Mouse (Mus musculus) cerebral cortex, adult 2 months (tissue): Measurements from ENCODE around the gene Nenf.

ENCODE experiments used
- WGBS: fragments of 180-500 bp; shearing (Covaris S2); methylation state at CpG from one replicate; pipeline ENCODE4 v1.1.7; 2018; 5-methylcytosine and 5-hydroxymethylcytosine counted together

The Nenf gene

DNA sequence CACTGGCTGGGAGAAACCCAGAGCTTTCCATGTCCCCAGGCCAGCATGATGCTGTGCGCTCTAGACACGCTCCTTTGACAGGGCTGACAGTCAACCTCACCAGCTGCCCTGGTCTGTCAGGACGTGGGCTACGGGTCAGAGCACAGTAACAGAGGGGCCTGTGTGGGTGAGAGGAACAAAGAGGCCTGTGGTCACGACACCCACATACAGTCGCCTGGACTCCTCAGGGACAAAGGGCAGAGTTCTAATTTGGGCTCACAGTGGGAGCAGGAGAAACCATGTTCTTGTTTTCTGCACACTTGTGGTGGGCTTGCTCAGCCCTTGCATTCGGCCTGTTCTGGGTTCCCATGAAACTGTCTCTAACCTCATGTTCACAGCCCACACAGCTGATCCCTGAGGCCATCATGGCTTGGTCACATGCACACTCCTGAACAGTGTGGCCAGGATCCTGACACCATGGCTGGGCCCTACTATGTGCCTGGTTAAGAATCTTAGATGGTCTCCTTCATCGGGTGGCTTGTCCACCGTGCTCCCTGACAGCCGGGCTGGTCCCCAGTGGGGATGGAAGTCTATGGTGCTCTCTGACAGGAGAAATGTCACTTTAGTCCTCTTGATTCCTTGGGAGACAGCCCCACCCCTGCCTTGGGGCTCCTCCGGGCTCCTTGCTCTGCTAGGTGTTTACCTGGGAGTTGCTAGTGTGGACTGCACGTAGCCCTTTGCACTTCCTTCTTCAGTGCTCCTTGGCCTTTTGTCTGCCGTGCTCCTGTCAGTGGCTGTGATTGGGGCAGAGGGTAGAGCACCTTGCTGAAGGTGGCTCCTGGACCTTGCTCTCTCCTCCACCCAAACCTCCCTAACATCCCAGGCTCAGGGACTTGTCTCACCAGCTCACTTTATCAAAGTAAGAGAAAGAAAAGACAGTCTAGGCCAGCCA is 34.6 kb downstream of the Nenf start:
- 91% methylated on average over 13 of the region's 13 CpGs for WGBS

DNA sequence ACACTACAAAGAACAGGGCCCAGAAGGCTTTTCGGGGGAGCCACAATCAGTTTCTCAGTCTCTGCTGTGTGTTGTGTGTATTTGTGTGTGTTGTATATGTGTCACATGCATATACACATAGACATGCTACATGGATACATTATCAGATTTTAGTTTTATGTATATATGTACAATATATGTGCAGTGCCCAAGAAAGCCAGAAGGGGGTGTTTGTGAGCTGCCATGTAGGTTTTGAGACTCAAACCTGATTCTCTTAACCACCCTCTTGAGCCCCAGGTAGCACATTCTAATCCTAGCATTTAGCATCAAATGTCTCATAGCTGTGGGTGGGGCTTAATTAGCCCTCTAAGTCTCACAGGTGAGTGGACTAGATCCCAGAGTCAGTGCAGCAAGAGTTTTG is 35.7 kb downstream of the Nenf start:
- WGBS: 100% methylated on average over 1 of the region's 1 CpGs

DNA sequence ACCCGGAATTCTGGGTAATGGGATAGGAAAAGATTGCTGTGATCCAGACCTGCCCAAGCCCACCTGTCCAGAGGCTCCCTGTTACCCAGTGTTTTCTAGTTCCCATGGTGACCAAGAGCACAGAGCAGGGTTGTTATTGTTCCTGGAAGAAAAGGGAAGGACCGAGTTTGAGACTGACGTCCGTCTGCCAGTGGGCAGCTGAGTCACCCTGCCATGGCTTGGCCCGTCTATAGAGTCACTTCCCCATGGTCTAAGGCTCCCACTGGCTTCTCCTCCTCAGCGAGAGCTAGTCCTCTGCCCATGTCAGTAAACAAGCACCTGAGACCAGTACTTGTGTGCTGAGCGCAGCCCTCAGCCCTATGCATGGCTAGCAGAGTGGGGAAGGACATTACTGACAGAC is 36.8 kb downstream of the Nenf start:
- 67% methylated on average over 7 of the region's 7 CpGs for WGBS

DNA sequence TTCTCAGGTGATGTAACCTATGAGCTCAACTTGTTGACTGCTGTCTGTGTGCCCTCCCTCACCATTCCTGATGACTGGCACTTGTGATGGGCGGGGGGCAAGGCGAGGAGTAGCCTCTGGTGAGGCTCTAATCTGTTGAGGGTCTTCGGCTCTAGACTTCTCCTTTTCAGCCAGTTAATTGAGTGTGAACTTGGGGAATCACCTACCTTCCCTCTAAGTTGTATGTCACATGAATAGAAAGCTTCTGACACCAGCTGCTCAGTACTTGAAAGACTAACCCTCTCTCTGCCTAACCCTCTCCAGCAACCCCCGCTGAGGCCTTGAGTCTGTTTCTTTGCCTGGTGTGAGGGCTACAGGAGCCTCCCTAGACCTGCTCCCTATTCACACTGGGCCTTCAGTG is 39.7 kb downstream of the Nenf start:
- WGBS: 90% methylated on average over 4 of the region's 4 CpGs

DNA sequence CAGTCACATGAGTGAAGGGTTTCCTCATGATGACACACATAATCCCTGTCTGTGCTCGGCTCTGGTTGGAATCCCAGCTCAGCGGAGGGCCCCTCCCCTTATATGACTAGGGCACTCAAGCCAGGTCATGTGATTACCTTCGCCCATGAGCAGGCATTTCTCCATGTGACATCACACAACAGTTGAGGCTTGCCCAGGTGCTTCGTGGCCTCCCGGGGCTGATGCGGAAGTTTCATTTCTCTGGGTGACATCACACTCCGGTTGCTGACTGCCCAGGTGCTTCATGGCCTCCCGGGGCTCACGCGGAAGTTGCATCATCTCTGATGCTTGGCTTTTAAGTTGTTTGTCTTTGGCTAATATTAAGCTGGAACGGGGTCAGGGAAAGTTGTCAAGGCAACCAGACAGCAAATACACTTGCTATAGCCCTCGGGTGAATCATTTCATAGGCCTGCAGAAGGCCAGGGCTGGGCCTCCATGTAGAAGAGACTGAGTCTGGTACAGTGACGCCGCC is 40.4 kb downstream of the Nenf start:
- WGBS: 74% methylated on average over 14 of the region's 14 CpGs

DNA sequence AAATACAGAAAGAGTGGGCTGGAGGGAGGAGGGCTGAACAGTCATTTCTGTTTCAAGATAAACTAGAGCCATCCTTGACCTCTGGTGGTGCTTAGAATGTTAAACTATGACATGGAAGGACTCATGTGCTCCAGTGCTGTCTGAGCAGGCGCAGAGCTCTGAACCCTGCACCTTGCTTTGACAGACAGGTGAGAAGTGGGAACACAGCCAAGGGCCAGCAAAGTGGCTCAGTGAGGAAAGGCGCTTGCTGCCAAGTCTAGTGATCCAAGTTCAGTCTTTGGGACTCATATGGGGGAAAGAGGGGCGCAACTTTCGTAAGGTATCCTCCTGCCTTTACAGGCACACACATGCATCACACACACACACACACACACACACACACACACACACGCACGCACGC is 41.8 kb downstream of the Nenf start:
- 95% methylated on average over 7 of the region's 7 CpGs for WGBS

DNA sequence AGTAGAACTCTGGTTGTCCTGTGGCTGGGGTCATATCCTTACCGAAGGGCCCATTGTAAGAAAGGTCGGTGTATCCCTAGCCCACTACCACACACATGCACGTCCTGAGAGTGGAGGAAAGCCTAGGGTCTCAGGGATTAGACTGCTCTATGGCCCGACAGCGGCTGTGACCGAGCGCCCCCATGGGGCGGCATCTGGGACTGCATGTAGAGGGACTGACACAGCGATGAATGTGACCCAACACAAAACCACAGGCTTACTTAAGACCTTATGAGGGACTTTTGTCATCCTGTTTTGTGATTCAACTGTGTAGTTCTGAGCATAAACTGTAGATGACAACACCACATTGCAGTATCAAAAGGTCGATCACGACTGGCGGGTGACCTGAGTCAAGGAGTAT is 42.5 kb downstream of the Nenf start:
- WGBS: 19% methylated on average over 12 of the region's 12 CpGs

DNA sequence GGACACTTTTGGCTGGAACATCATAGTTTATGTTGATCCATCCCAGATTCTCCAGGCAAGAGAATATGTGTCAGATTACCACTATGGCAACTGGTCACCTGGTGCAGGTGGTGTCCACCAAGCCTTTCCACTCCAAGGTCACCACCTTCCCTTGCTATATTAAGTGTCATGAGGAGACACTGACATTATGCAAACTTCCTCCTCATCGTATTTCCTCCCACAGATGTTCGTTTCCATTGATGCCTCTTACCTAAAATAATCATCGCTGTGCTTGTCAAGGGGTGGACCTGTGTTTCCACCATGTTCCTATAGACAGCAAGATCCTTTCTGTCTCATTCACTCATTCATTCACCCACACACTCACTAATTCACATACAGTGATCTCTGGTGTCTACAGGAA is 45.3 kb downstream of the Nenf start:
- 65% methylated on average over 3 of the region's 3 CpGs for WGBS

DNA sequence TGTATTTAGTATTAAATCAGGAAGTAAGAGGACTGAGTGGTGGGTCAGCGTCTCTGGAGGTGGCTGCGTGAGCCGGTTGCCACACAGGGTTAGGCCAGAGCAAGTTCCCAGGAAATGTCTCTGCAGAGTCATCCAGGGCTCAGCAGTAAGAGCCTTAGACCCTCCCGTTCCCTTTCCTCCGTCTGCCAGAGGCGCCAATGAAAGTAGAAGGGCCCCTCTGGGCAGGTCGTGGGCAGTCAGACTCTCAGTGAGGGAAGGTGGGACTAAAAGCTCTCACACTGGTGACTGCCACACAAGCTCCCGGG is 48.4 kb downstream of the Nenf start:
- whole genome bisulfite sequencing: 53% methylated on average over 8 of the region's 8 CpGs

DNA sequence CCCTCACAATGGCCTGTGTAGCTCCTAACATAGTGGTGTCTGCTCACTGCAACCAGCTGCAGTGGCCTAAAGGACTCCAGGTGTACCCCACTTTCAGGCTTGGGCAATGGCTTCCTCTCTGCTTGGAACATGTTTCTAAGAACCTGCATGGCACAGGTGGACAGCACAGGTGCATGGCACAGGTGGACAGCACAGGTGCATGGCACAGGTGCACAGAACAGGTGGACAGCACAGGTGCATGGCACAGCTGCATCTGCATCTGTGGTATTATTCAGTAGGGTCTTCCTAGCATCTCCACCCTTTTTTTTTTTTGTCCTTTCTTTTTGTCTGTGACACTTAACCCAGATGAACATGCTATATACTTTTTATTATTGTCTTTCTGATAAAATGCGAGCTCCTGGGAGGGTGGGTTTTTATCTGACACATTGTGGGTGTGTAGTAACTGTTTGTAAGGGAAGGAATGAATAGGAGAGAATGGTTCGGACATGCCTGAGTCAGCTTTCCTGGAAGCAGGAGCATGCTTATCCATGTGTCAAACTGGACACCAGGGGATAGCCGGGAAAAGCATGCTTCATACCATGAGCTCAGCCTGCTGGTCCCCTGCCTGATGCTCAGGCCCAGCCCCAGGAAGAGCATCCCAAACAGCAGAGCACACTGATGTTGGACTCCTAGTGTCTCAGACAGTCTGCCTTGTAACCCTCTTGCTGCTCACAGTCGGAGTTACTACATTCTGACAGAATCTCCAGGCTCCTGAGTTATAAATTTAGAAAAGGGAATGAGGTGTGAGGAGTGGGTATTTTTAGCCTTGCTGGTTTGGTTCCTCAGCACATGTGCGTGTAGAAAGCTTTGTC is 49.0 kb downstream of the Nenf start:
- WGBS: 54% methylated on average over 5 of the region's 5 CpGs

DNA sequence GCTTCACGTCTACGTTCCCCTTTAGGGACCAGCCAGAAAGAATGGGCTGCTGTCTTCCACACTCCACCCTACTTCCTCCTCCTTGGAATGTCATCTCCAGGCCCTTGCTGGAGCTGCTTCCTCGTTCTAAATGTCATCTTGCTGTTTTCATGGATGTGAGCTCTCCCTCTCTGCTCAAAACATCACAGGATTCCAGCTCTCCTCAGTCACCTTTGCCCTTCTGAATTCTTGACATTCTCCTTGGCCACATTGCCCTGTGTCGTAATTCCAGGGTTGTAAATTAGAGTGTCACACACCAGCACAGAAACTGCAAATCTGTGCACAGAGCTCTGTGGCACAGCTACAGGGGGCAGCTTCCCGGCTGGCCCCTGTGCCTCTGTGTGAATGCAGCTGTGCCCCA is 50.1 kb downstream of the Nenf start:
- 73% methylated on average over 5 of the region's 5 CpGs for WGBS

DNA sequence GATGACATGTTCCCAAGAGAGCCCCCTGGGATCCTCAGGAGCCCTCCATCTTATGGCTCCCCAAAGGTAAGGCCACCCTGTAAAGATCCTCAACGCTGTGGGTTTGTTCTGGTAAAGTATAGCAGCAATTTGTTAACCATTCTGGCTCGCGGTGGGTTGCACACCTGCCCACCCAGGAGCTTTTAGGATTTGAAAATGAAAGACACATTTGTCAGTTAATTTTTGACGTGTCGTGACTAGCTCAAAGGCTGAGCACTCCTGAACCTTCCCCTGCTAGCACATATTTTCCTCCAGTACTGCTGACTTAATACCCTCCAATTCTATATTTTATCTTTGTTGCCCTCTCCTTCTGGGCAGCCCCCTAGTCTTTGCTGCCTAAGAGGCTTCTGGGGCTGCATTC is 50.8 kb downstream of the Nenf start:
- 92% methylated on average over 5 of the region's 5 CpGs for WGBS

DNA sequence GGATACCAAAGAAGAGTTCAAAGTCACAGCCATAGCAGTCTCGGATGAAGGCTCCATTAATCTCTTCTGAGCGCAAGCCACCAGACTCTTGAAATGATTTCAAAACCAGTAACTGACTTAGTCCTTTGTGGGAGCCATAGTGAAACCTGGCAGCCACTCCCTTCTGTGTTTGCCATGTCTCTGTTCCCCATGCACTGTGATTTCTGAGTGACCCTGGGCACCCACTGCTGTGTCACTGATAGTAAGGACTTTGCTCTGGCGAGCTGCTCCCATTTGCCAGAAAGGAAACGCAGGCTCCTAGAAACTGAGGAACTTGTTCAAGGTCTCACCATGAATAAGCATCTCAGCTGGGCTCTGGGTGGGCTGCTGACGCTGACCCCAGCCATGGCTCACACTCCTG is 54.5 kb downstream of the Nenf start:
- WGBS: 94% methylated on average over 5 of the region's 5 CpGs

DNA sequence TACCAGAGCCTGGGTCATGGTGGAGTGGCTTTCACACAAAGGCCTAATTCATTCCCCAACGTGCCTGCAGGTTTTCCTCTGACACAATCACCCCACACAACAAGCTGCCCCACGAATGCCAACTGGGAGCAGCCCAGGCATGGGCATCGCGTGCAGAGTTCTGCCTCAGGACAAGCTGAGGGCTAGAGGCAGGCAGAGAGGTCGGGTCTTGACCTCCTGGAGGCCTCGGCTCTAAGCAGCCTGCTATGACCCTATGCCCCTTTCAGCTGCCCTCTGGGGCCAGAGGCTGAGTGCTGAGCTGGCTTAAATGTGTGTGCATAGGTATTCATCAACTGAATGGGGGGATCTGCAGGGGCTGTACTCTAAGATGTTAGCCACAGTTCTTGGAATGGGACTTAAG is 56.1 kb downstream of the Nenf start:
- WGBS: 55% methylated on average over 6 of the region's 6 CpGs

DNA sequence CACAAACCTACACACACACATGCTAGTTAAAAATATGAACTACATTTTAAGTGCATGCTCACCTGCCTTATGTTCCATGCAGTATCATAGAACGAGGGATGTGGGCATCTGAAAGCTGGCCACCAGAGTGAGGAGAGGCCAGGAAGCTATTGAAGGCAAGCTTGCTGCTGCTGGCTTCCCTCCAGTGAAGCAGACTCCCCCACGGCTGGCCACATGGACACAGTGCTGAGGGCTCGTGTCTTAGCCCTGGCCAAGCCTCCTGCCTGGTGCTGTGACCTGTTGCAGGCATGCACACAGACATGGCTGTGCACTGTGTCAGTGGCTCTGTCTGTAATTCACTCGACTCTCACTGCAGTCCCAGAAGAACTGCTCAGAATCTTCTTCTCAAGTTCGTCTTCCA is 58.3 kb downstream of the Nenf start:
- WGBS: 60% methylated on average over 5 of the region's 5 CpGs

DNA sequence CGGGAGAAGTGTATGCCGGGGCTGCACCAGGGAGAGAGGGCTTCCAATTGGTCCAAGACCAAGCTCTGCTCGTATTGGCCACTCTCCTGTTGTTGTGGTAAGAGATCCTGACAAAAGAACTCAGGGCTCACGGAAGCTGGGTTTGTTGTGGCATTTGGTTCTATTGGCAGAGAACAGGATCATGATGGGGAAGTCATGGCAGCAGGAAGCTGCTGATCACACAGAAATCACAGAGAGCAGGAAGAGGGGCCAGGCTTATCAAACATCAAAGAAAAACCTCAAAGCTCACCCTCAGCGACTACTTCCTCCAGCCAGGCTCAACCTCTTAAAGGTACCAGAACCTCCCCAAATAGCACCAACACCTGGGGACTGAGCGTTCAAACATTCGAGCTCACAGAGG is 58.9 kb downstream of the Nenf start:
- 34% methylated on average over 7 of the region's 7 CpGs for WGBS

DNA sequence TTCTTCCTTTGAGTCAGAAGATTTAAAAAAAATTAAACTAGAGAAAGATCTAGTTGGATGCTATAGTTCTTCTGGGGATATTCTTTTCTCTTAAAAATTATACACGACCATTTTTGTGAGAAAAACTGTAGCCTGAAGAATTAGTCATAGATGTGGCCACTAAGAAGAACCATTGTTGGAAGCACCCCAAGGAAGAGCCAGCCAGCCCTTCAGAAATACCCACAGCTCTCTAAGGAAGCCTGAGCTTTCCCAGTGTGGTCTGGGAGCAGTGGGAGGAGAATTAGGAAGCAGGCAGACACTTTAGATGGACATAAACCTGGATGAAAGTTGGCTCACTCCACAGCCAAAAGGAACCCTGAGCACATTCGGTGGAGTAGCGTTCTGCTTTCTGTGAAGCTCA is 59.5 kb downstream of the Nenf start:
- WGBS: 32% methylated on average over 3 of the region's 3 CpGs

DNA sequence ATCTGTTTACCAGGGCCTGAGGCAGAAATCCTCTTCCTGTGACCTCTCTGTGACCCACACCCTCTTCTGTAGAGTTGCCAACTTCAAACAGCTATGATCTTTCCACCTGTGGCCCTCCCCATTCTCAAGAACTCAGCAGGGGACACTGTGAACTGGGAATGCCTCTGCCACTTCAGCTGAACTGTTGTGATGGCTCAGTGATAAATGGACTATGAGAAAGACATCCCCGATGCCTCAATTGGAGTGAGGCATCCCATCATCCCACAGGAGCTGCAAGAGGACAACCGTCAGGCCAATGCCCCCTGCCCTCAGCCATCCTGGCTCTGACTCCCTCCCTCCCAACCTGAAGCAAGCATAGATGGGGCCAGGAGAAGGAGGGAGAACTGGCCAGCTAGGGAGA is 60.0 kb downstream of the Nenf start:
- WGBS: 78% methylated on average over 2 of the region's 2 CpGs

DNA sequence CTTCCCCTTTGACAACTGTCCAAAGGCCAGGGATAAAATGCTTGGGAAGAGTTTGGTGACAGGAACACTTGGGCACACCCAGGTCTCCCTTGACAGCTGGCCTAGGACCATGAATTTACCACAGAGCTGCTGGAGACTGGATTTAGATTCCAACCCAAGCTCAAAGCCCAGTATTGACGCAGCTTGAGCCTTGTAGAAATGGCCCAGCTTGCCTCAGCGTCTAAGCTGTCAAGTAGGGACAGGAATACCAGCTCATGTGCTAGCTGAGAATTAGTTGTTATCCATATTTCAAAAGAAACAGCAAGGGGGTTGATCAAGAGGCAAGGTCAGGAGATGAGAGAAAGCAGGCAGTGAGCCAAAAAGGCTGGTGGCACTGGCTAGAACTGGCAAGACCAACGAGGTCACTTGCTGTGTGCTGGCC is 60.6 kb downstream of the Nenf start:
- 63% methylated on average over 3 of the region's 3 CpGs for WGBS
